Mouse (Mus musculus) adrenal gland, adult 2 months (tissue): Measurements from ENCODE around the gene Mettl7a2. TPM values are rescaled to one million over a fixed set of nuclear protein-coding genes. Genes with fewer than 3 reads are reported as not detected.

Experiments used
- DNase-seq: peaks from one replicate; pipeline ENCODE4 v3.0.0; 2021
- polyA plus RNA-seq: library from polyadenylated mRNA; depleted of rRNA; stranded (reverse); fragments of >200 nt; gene quantifications from 2 replicates; pipeline ENCODE4 v1.2.3, GENCODE M21; 2012; rRNA removed
- total RNA-seq, 2 experiments: library from RNA; stranded (reverse); gene quantifications; 2 replicates each; pipeline ENCODE4 v1.2.3; 2021

Gene Mettl7a2
- total and polyA plus RNA-seq, 3 experiments = 0.78 to 3.6 TPM; not detected in 1

- DNase-seq = no peak
These were observed 42.6 kb downstream of the Mettl7a2 start for GRCm38 (mm10) chr15:100395561-100395960.

GRCm38 (mm10) chr15:100400592-100401250, 47.7 kb downstream of the Mettl7a2 start:
- DNase-seq = no peak

- no peak for DNase-seq
These were observed 48.8 kb downstream of the Mettl7a2 start for GRCm38 (mm10) chr15:100401811-100402210.

- DNase-seq = no peak
These were observed 49.3 kb downstream of the Mettl7a2 start for GRCm38 (mm10) chr15:100402347-100402746.

GRCm38 (mm10) chr15:100402798-100403197, 49.8 kb downstream of the Mettl7a2 start:
- peak; percentile 66 for DNase-seq

- peak; percentile 84 for DNase-seq
These were observed 50.5 kb downstream of the Mettl7a2 start for GRCm38 (mm10) chr15:100403318-100404000.

- no peak for DNase-seq
These were observed 53.1 kb downstream of the Mettl7a2 start for GRCm38 (mm10) chr15:100406088-100406487.

- DNase-seq = peak; percentile 83
These were observed 58.1 kb downstream of the Mettl7a2 start for GRCm38 (mm10) chr15:100410918-100411672.

Other genes starting within 250 kb of the Mettl7a2 start
- 10 to 100 TPM; 51.9 to 88.4 TPM for gene Atf1, start 125.4 kb upstream of the Mettl7a2 start, total RNA-seq
- 43.6 and 61.8 TPM in 2 replicates for gene Atf1, start 125.4 kb upstream of the Mettl7a2 start, polyA plus RNA-seq
- gene Tmprss12, start 72.4 kb upstream of the Mettl7a2 start, total RNA-seq = not detected
- gene Tmprss12, start 72.4 kb upstream of the Mettl7a2 start, polyA plus RNA-seq = not detected in 2 replicates
- gene Mettl7a1, start 49.1 kb upstream of the Mettl7a2 start, total RNA-seq = 100 to 1,000 TPM; 117 to 142 TPM
- gene Mettl7a1, start 49.1 kb upstream of the Mettl7a2 start, polyA plus RNA-seq = 69.8 and 78.4 TPM in 2 replicates
- gene Mettl7a3, start 18.3 kb upstream of the Mettl7a2 start, total RNA-seq = under 1 TPM in 1 of 2 experiments, not detected in 1; 0.63 TPM
- 0.13 and 0.16 TPM in 2 replicates for gene Mettl7a3, start 18.3 kb upstream of the Mettl7a2 start, polyA plus RNA-seq
- gene Methig1, start 51 bp upstream of the Mettl7a2 start, total RNA-seq = under 1 TPM; 0.45 to 0.52 TPM
- gene Methig1, start 51 bp upstream of the Mettl7a2 start, polyA plus RNA-seq = 0.16 TPM in 1 of 2 replicates, not detected in the other
- under 1 TPM in 1 of 2 experiments, not detected in 1; 0.69 TPM for gene Higd1c, start 11.3 kb downstream of the Mettl7a2 start, total RNA-seq
- 0.28 TPM in 1 of 2 replicates, not detected in the other for gene Higd1c, start 11.3 kb downstream of the Mettl7a2 start, polyA plus RNA-seq
- not detected for gene Gm5475, start 68.9 kb downstream of the Mettl7a2 start, total RNA-seq
- gene Gm5475, start 68.9 kb downstream of the Mettl7a2 start, polyA plus RNA-seq = 0.06 and 0.19 TPM in 2 replicates
- gene Slc11a2, start 71.9 kb downstream of the Mettl7a2 start, total RNA-seq = 100 to 1,000 TPM; 116 to 132 TPM
- 55.2 and 65.0 TPM in 2 replicates for gene Slc11a2, start 71.9 kb downstream of the Mettl7a2 start, polyA plus RNA-seq
- 100 to 1,000 TPM; 172 to 181 TPM for gene Letmd1, start 115.8 kb downstream of the Mettl7a2 start, total RNA-seq
- gene Letmd1, start 115.8 kb downstream of the Mettl7a2 start, polyA plus RNA-seq = 118 and 132 TPM in 2 replicates
- gene Csrnp2, start 142.3 kb downstream of the Mettl7a2 start, total RNA-seq = 1 to 10 TPM; 5.6 to 5.8 TPM
- 4.2 and 4.3 TPM in 2 replicates for gene Csrnp2, start 142.3 kb downstream of the Mettl7a2 start, polyA plus RNA-seq
- 10 to 100 TPM; 14.2 to 25.1 TPM for gene Tfcp2, start 198.8 kb downstream of the Mettl7a2 start, total RNA-seq
- gene Tfcp2, start 198.8 kb downstream of the Mettl7a2 start, polyA plus RNA-seq = 24.5 and 24.8 TPM in 2 replicates
- 10 to 100 TPM; 14.4 to 18.3 TPM for gene Pou6f1, start 246.8 kb downstream of the Mettl7a2 start, total RNA-seq
- gene Pou6f1, start 246.8 kb downstream of the Mettl7a2 start, polyA plus RNA-seq = 25.1 and 32.5 TPM in 2 replicates